Mouse (Mus musculus): ENCODE measurements around the gene Fxyd5. TPM values are rescaled to one million over a fixed set of nuclear protein-coding genes. Genes with fewer than 3 reads are reported as not detected.

Gene Fxyd5
- polyA plus RNA-seq, 1 experiment from 2014 or later = 8.0 TPM

DNA sequence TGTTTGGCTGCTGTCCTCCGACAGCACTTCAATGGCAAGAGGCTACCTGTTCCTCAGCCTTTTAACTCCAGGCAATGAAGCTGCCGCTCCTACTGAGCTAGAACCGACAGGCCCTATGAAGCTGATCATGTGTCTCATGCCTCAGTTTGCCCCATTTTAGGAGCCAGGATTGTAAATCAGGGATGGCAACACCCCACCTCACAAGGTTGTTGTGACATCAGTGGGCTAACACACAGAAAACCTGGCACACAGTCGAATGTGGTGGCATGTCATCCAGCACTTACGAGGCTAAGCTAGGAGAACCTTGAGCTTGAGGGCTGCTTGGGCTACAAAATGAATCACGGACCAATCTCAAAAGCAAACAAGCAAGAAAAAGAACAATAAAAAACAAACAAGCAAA is 15.9 kb upstream of the Fxyd5 start:
- Histone ChIP-seq H3K27me3 (ENCODE audit: low read depth, poor library complexity, severe bottlenecking) (peaks cover 20% of the 10 kb centered on the region), H3K4me1 (peaks cover 25% of the 10 kb centered on the region), H3K27ac (no peak overlapping the region), H3K36me3 (no peaks in the 10 kb centered on the region), H3K4me3 (no peak overlapping the region), H3K9me3 (replicated peaks) (no peaks in the 10 kb centered on the region)
- DNase-seq (ENCODE audit: low spot score) = no peak
- 86% methylated on average over 6 of the region's 6 CpGs for WGBS

DNA sequence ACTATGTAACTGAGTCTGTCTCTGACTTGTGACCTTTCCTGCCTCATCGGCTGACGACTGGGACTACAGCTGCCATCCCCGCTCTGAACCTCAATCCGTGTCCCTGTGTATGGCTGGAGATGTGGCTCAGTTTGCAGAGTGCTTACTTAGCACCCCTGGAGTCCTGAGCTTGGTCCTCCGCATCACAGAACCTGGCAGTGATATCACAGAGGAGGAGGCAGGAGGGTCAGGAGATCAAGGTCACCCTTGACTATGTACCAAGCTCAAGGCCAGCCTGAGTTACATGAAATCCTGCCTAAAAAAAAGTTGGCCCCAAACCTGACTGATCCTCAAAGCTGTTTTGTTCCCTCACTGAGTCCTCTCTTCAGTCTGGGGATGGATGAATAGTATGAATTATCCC is 15.4 kb upstream of the Fxyd5 start:
- WGBS = 69% methylated on average over 5 of the region's 5 CpGs
- H3K27me3 ChIP-seq (ENCODE audit: low read depth, poor library complexity, severe bottlenecking) = peaks cover 25% of the 10 kb centered on the region
- H3K36me3 ChIP-seq = no peaks in the 10 kb centered on the region
- H3K4me1 ChIP-seq = peaks cover 30% of the 10 kb centered on the region
- no peak for DNase-seq (ENCODE audit: low spot score)
- no peak overlapping the region for H3K4me3 ChIP-seq
- no peak overlapping the region; the same call in 1 of the 2 replicates for H3K27ac ChIP-seq
- H3K9me3 ChIP-seq (replicated peaks) = no peaks in the 10 kb centered on the region

DNA sequence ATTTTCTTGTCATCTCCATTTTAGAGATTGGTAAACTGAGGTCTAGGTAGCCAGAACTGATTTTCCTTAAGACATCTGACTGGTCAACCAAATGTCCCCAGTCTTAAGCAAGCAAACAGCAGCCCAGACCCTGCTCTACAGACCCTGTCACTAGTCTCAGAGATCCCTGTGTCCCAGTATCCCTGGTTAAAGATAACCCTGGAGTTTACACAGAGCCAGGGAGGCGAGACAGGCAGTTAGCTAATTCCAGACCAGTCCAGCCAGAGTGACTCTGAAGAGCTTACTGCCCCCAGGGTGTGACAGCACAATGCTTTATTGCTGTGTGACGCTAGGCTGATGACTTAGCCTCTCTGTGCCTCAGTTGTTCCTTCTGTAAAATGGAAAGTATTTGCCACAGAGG is 14.8 kb upstream of the Fxyd5 start, which contains the start of gene Fxyd1:
Gene Fxyd1, minus strand, starts transcription at position 129 of the 400 bp plus-strand sequence.
- peaks cover 31% of the 10 kb centered on the region for H3K27me3 ChIP-seq (ENCODE audit: low read depth, poor library complexity, severe bottlenecking)
- H3K36me3 ChIP-seq = no peaks in the 10 kb centered on the region
- DNase-seq (ENCODE audit: low spot score) = no peak
- no peaks in the 10 kb centered on the region for H3K9me3 ChIP-seq (replicated peaks)
- H3K4me1 ChIP-seq = peaks cover 36% of the 10 kb centered on the region
- H3K4me3 ChIP-seq = no peak within 1 kb of the TSS
- WGBS = 59% methylated on average over 2 of the region's 2 CpGs
- H3K27ac ChIP-seq = peak within 1 kb of the TSS; percentile 80; the same call in 1 of the 2 replicates

DNA sequence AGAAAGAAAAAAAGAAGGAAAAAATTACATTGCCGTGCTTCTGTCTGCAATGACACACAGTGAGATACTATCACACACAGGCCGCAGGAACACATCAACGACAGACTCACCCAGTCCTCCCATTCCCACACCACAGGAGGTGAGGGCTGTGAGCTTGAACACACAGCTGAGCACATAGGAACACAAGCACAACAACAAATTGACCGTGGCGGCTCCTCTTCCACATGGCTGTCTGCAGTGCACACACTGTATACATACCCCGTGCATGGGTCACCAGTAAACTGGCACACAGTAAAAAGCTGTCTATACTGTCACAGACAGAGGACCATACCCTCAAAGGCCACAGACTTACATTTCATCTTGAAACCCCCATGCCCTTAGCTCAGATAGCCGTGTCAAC is 14.2 kb upstream of the Fxyd5 start:
- Histone ChIP-seq H3K27ac (no peak overlapping the region), H3K27me3 (ENCODE audit: low read depth, poor library complexity, severe bottlenecking) (peaks cover 38% of the 10 kb centered on the region), H3K36me3 (no peaks in the 10 kb centered on the region), H3K4me3 (no peak overlapping the region), H3K9me3 (replicated peaks) (no peaks in the 10 kb centered on the region), H3K4me1 (peaks cover 43% of the 10 kb centered on the region)
- no peak for DNase-seq (ENCODE audit: low spot score)
- 87% methylated on average over 7 of the region's 7 CpGs for WGBS

DNA sequence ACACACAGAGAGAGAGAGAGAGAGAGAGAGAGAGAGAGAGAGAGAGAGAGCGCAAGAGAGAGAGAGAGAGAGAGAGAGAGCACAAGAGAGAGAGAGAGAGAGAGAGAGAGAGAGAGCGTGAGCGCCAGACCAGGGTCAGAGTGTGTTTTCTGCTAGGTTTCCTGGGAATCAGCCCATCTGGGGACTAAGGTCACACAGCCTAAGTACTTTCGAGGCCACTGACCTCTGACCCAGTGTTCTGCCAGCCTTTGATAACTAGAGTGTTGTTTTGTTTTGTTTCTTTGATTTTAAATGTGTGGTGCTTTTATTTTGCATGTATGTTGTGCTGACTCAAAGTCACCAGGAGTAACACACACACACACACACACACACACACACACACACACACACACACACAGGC is 13.6 kb upstream of the Fxyd5 start:
- H3K27me3 ChIP-seq (ENCODE audit: low read depth, poor library complexity, severe bottlenecking) = peaks cover 43% of the 10 kb centered on the region
- no peak for DNase-seq (ENCODE audit: low spot score)
- no peaks in the 10 kb centered on the region for H3K9me3 ChIP-seq (replicated peaks)
- H3K4me1 ChIP-seq = peaks cover 48% of the 10 kb centered on the region
- H3K36me3 ChIP-seq = no peaks in the 10 kb centered on the region
- H3K27ac ChIP-seq = peak overlapping the region; percentile 80
- WGBS = 20% methylated on average over 3 of the region's 4 CpGs
- peak overlapping the region; percentile 35 for H3K4me3 ChIP-seq

DNA sequence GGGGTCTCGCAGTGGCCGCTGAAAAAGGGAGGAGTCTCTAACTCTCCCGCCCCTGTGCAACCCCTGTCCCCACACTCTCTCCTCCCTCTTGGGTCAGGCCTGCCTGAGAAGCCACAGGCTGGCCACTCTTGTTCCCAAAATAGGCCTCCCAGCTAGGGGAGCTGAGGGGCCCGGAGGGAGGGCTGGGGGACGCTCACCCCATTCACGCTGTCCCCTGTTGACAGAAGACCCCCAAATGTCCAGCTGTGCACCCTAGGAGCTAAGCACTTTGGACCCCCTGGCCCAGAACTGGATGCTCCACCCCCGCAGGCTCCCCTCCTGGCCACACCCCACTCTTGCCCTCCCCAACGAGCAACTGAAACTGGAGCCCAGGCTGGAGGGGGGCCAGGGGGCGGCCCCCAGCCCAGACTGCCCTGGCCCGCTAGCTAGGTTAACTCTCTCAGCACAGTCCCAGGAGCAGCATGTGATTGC is 13.1 kb upstream of the Fxyd5 start:
- peak overlapping the region; percentile 35 for H3K4me3 ChIP-seq
- H3K27ac ChIP-seq = peak overlapping the region; percentile 80
- 8% methylated on average over 10 of the region's 10 CpGs for WGBS

DNA sequence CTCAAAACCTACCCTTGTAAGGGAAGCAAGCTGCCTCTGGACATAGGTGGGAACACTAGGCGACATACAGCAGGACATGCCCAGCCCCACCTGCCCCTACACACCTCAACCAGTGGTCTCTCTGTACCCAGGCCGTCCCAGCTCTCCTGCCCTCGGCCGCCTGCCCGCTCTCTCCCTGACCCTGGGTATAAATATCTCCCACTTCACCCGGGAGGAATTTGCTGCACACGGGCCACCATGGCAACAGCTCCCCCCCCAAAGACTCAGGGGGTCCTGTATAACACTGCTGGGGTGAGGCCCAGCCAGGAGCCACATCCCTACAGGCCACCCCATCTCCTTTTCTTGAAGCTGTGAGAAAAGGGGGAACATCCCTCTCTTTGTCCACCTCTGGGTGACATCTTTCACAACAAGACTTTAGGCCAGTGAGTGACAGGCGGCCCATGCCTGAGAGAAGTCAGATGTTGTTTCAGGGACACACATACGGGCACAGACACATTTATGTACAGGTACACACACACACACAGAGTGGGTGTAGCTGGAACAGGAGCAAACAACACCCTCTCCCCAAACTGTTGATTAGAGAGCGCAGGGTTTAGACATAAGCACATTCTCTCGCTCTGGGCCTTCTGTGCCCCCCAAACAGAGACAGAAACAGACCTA is 12.5 kb upstream of the Fxyd5 start:
- Histone ChIP-seq H3K27ac (peak overlapping the region; percentile 80), H3K4me1 (peaks cover 59% of the 10 kb centered on the region), H3K36me3 (no peaks in the 10 kb centered on the region), H3K27me3 (ENCODE audit: low read depth, poor library complexity, severe bottlenecking) (peaks cover 54% of the 10 kb centered on the region), H3K4me3 (peak overlapping the region; percentile 35), H3K9me3 (replicated peaks) (no peaks in the 10 kb centered on the region)
- DNase-seq (ENCODE audit: low spot score) = no peak
- 56% methylated on average over 11 of the region's 11 CpGs for WGBS

More for the DNA sequence above, 13.1 kb upstream of the Fxyd5 start:
- no peaks in the 10 kb centered on the region for H3K9me3 ChIP-seq (replicated peaks)
- DNase-seq (ENCODE audit: low spot score) = peak; percentile 61
- H3K27me3 ChIP-seq (ENCODE audit: low read depth, poor library complexity, severe bottlenecking) = peaks cover 48% of the 10 kb centered on the region
- H3K36me3 ChIP-seq = no peaks in the 10 kb centered on the region
- peaks cover 53% of the 10 kb centered on the region for H3K4me1 ChIP-seq

DNA sequence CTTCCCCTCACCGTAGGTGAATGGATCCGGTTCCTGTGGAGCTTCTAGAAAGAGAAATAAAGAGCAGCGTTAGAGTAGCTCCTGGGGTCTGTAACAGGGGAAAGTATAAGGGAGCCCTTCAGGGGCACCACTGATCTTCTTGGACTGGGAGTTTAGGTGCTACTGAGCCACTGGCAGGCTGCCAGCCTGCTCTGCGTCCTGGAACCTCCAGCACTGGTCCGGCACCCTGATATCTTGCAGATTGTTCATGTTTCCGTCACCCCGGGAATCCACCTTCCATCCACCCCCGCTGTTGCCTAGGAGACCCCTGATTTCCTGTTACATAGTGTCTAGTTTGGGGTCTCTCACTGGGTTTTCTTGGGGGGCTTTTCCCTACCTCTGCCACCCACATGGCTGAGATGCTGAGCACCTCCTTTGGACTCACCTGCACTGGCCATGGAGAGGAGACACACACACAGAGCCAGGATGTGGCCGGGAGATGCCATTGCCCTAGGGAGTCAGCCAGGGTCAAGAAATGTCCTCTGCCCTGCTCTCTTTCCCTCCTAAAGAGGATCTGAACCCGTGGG is 11.7 kb upstream of the Fxyd5 start:
- H3K27ac ChIP-seq = no peak overlapping the region; the same call in 1 of the 2 replicates
- H3K27me3 ChIP-seq (ENCODE audit: low read depth, poor library complexity, severe bottlenecking) = peaks cover 63% of the 10 kb centered on the region
- DNase-seq (ENCODE audit: low spot score) = no peak
- H3K4me1 ChIP-seq = peaks cover 61% of the 10 kb centered on the region
- H3K4me3 ChIP-seq = no peak overlapping the region
- 33% methylated on average over 10 of the region's 10 CpGs for WGBS
- no peaks in the 10 kb centered on the region for H3K9me3 ChIP-seq (replicated peaks)
- no peaks in the 10 kb centered on the region for H3K36me3 ChIP-seq

DNA sequence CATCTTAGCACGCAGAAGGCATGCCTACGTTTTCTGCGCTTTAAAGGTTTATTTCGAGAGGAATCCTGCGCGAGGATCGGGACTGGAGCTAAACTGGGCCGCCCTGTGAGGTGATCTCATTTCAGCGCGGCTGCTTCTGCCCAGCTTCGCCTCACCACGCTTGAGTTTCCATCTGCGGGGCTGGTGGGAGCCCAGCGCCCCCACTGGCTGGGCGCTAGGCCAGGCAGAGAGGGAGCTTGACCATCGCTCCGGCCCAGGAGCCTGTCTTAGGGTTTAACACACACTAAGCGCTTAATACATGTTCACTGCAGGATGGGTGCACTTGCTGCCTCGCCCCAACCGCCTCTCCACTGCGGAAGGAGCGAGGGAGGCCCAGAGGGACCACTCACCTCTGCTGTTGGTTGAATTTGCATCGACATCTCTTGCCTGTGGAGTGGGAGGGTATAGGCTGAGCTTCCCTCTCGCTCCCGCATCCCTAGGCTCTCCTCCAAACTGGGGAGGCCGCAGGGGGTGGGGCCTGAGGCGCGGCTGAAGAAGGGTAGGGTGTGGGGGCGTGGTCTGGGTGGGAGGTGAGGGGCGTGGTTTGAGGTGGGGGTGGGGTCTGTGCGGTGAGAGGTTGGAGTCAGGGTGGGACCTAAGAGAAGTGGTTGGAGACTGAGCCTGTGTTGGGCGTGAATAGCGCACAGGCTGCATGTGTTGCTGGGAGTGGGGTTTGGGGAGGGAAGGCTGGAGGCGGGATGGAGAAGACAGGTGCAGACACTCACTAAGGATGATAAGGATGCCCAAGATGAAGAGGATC is 10.6 kb upstream of the Fxyd5 start:
- H3K36me3 ChIP-seq = no peaks in the 10 kb centered on the region
- H3K4me3 ChIP-seq = peak overlapping the region; percentile 37
- peak; percentile 69 for DNase-seq (ENCODE audit: low spot score)
- WGBS = under 1% methylated on average over 34 of the region's 34 CpGs
- no peaks in the 10 kb centered on the region for H3K9me3 ChIP-seq (replicated peaks)
- H3K4me1 ChIP-seq = peaks cover 61% of the 10 kb centered on the region
- H3K27ac ChIP-seq = no peak overlapping the region
- peaks cover 74% of the 10 kb centered on the region for H3K27me3 ChIP-seq (ENCODE audit: low read depth, poor library complexity, severe bottlenecking)

DNA sequence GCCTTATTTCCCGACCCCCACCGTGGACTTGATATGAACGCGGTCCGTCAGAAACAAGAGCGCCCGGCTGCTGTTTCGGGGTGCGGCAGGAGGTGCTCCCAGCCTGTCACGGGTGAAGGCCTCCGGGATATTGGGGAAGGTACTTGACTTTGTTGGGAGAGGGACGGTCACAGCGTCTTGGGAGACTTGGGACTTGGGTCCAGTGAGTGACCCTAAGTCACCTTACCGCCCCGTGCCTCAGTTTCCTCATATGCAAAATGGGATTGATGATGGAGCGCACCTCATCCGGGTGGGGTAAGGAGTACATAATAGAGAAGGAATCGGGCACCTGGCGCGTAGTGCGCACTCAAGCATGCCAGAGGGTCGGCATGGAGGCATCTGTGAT is 10.0 kb upstream of the Fxyd5 start:
- DNase-seq (ENCODE audit: low spot score) = no peak
- peaks cover 61% of the 10 kb centered on the region for H3K4me1 ChIP-seq

DNA sequence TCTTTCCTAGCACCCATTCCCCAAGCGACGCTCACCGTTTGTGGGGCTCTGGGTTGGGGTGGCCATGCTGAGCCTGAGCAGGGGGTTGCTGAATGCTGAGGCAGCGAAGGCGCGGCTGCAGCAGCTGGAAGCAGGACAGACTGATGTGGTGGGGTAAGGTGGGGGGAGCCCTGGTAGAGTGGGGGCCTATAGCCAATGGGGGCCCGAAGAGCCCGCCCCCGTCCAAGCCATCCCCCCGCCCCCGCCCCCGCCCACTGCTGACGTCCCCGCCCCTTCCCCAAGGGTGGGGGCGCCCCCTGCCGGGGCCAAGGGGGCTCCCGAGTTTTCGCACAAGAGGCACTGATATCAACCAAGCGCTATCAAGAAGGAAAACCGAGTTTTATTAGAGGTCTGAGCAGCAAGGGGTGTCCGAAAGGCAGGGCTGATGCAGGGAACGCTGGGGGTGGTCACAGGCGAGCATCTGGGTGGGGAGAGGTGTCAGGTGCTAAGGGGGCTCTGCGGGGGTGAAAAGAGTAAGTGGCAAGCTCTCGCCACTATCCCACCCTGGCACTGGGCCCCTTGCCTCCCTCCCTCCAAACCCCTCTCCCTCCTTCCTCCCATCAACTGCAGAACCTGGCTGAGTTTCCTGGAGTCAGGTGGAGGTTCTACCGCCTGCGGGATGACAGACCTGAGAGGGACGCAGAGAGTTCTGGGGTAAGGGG is 9.2 kb upstream of the Fxyd5 start, which contains the start of gene Fxyd7:
Gene Fxyd7, minus strand, starts transcription at position 147 of the 701 bp plus-strand sequence.
- Histone ChIP-seq H3K27me3 (ENCODE audit: low read depth, poor library complexity, severe bottlenecking) (peaks cover 81% of the 10 kb centered on the region), H3K9me3 (replicated peaks) (no peaks in the 10 kb centered on the region), H3K36me3 (no peaks in the 10 kb centered on the region), H3K4me3 (peak within 1 kb of the TSS; percentile 37), H3K27ac (no peak within 1 kb of the TSS), H3K4me1 (peaks cover 61% of the 10 kb centered on the region)
- 2% methylated on average over 28 of the region's 28 CpGs for WGBS
- DNase-seq (ENCODE audit: low spot score) = no peak

More for the DNA sequence above, 10.0 kb upstream of the Fxyd5 start:
- no peaks in the 10 kb centered on the region for H3K36me3 ChIP-seq
- no peak overlapping the region for H3K27ac ChIP-seq
- WGBS = 3% methylated on average over 22 of the region's 22 CpGs
- peak overlapping the region; percentile 37 for H3K4me3 ChIP-seq
- peaks cover 80% of the 10 kb centered on the region for H3K27me3 ChIP-seq (ENCODE audit: low read depth, poor library complexity, severe bottlenecking)
- no peaks in the 10 kb centered on the region for H3K9me3 ChIP-seq (replicated peaks)

DNA sequence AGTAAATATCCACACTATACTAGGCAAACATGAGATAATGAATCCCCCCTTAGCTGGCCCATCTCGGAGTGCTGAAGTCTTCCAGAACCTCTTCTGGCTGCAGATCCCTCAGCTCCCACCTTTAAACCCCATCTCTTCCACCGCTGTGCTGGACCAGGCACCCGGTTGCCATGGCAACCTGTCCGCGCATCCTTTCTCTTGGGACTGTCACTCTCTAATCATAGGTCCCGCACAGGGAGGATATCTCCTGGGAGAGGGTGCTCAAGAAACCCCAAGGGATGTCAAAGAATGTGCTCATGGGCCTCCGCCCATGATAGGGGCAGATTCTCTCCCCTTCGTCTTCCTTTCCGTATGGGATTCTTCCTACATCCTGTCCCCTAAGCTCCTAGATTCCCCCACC is 8.6 kb upstream of the Fxyd5 start:
- Histone ChIP-seq H3K36me3 (no peaks in the 10 kb centered on the region), H3K27me3 (ENCODE audit: low read depth, poor library complexity, severe bottlenecking) (peaks cover 86% of the 10 kb centered on the region), H3K4me1 (peaks cover 58% of the 10 kb centered on the region), H3K27ac (no peak overlapping the region), H3K4me3 (peak overlapping the region; percentile 37), H3K9me3 (replicated peaks) (no peaks in the 10 kb centered on the region)
- DNase-seq (ENCODE audit: low spot score) = no peak
- WGBS = 3% methylated on average over 9 of the region's 9 CpGs
